Mouse (Mus musculus) lung, adult 2 months (tissue): ENCODE measurements around the gene Miga2.

Experiments used
- CTCF ChIP-seq: fragments of 200-500 bp; IDR thresholded peaks from 2 replicates; pipeline ENCODE4 v1.5.1; 2011; ENCODE audit warnings: mild to moderate bottlenecking, low read length, control low read depth; ENCODE audit not compliant: insufficient read depth
- POLR2A ChIP-seq: fragments of 200-500 bp; IDR thresholded peaks from 2 replicates; pipeline ENCODE4 v1.6.1; 2011; ENCODE audit warnings: low read depth, mild to moderate bottlenecking, control low read depth, low read length, borderline replicate concordance; ENCODE audit errors: extremely low read depth

DNA sequence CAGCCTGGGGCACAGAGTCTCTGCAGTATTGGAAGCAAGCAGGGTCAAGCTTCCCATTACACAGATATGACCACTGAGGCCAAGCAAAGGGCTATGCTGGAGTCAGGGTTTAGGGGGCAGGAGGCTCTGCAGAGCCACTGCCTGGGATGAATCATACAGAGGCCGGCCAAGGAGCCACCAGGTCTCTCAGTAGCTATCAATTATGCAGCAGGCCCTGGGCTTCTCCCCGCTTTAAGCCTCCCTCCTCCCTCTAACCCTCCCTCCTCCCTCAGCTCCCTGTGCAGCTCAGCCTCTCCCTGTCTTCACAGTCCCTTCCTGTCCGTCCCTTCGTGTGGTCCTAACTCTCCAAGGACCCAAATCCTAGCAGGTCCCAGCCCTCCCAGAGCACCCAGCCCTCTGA is 7.8 kb upstream of the Miga2 start:
- TF ChIP-seq CTCF, result no peak
- no peak for TF ChIP-seq POLR2A
